Mouse (Mus musculus): ENCODE measurements around the gene Ndufa7.
"Not testable (repeated sequence)": the region's sequence is repeated elsewhere in the genome, so short reads cannot be mapped to it uniquely, and the experiment has no call there.

The Ndufa7 gene

DNA sequence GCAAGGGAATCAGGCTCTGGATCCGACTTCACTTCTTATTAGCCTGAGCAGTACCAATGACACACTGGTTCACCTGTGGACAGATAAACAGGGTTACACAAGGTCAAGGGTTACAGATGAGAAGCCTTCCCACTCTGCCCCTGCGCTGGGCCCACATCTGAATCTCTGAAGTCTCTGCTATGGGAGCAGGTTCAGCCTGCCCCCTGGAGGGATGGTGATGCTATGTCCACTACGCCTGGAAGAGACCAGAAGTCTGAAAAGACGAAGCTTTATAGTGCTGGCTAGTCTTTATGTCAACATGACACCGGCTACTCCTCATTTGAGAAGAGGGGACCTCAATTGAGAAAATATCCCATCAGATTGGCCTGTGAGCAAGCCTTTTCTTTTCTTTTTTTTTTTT, 51.4 kb downstream of the Ndufa7 start:
- DNase-seq (ENCODE audit: low spot score): not testable (repeated sequence)

DNA sequence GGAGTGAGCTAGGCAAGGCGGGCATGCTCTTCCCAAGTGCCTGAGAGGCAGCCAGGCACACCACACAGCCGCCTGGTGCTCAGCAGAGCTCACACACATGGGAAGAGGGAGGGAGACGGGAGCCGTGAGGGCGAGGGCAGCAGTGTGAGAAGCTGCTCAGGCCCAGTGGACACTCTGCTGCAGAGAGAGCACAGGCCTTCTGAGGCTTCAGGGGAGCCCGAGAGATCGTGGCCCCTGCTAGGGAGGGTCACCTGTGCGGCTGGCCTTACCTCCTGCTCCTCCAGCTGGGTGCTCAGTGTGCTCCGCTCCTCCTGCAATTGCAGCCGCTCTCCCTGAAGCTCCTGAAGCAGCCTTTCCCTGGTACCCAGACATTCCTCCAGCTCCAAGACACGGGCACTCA, 59.9 kb downstream of the Ndufa7 start:
- DNase-seq (ENCODE audit: low spot score): not testable (repeated sequence)

DNA sequence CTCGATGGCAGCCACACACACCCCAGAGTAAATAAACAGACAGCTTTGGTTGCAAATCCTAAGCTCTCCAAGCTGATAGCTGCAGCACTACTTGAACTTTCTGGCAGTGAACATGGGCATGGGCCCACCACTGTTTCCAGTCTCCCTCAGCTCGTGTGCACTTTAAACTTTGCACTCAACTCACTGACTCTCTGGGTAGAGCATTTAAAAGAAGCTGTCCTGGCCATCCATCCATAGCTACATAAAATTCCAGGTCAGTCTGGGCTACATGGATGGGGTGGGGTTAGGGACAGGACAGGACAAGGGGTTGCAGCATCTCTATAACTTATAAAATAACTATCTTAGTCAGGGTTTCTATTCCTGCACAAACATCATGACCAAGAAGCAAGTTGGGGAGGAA, 63.4 kb downstream of the Ndufa7 start:
- DNase-seq (ENCODE audit: low spot score): not testable (repeated sequence)
